Mouse (Mus musculus) megakaryocyte progenitor cell, adult 5-6 weeks (primary cell): ENCODE results near the gene Ankrd13a. TPM values are rescaled to one million over a fixed set of nuclear protein-coding genes. Genes with fewer than 3 reads are reported as not detected.
"Not testable (repeated sequence)": the region's sequence is repeated elsewhere in the genome, so short reads cannot be mapped to it uniquely, and the experiment has no call there.

Source experiments
- ATAC-seq: replicated peaks from 2 replicates; pipeline ENCODE4 v1.8.0; 2016; ENCODE audit warnings: mild to moderate bottlenecking, moderate TSS enrichment, inconsistent platforms; ENCODE audit not compliant: poor library complexity
- total RNA-seq, 2 experiments: library from RNA; stranded (forward) in 1 of 2; stranded (reverse) in 1 of 2; fragments of 157-497, 149-512 nt in 1 of 2; fragments of 200-1000 nt in 1 of 2; gene quantifications; 2 replicates each; pipeline versions ENCODE4 v1.2.3 to v1.2.4; 2015 to 2017

Gene Ankrd13a
- total RNA-seq, 2 experiments from 2014 or later: 290 to 298 TPM

- peak; percentile 52 for ATAC-seq
These were observed 48.6 kb downstream of the Ankrd13a start, which contains the start of gene 1500011B03Rik for GRCm38 (mm10) chr5:114822796-114823688. Gene 1500011B03Rik (minus strand): TSS chr5:114823468.

GRCm38 (mm10) chr5:114824197-114824596, 49.7 kb downstream of the Ankrd13a start:
- ATAC-seq: peak; percentile 73

- peak; percentile 89 for ATAC-seq
These were observed 51.7 kb downstream of the Ankrd13a start for GRCm38 (mm10) chr5:114825978-114826691.

- ATAC-seq: peak; percentile 27
These were observed 53.0 kb downstream of the Ankrd13a start for GRCm38 (mm10) chr5:114827427-114827826.

- no peak for ATAC-seq
These were observed 55.3 kb downstream of the Ankrd13a start for GRCm38 (mm10) chr5:114829740-114830139.

GRCm38 (mm10) chr5:114836886-114837285, 62.4 kb downstream of the Ankrd13a start:
- ATAC-seq: no peak

GRCm38 (mm10) chr5:114840481-114840880, 66.0 kb downstream of the Ankrd13a start:
- not testable (repeated sequence) for ATAC-seq

- ATAC-seq: not testable (repeated sequence)
These were observed 67.7 kb downstream of the Ankrd13a start for GRCm38 (mm10) chr5:114842155-114842554.

- no peak for ATAC-seq
These were observed 68.2 kb downstream of the Ankrd13a start for GRCm38 (mm10) chr5:114842674-114843073.

GRCm38 (mm10) chr5:114844371-114844770, 69.9 kb downstream of the Ankrd13a start:
- not testable (repeated sequence) for ATAC-seq

- no peak for ATAC-seq
These were observed 77.2 kb downstream of the Ankrd13a start for GRCm38 (mm10) chr5:114851565-114852236.

- not testable (repeated sequence) for ATAC-seq
These were observed 78.9 kb downstream of the Ankrd13a start, which contains the start of gene 4930519G04Rik for GRCm38 (mm10) chr5:114853364-114853763. Gene 4930519G04Rik (plus strand): TSS chr5:114853664.

Other genes with a start within 250 kb of the Ankrd13a start
- gene Fam222a, start 206.7 kb upstream of the Ankrd13a start, total RNA-seq (2015): 0.47 and 0.88 TPM in 2 replicates
- 0.04 TPM in 1 of 2 replicates, not detected in the other for gene Fam222a, start 206.7 kb upstream of the Ankrd13a start, total RNA-seq (2017)
- 0.15 and 0.25 TPM in 2 replicates for gene Trpv4, start 116.3 kb upstream of the Ankrd13a start, total RNA-seq (2015)
- gene Trpv4, start 116.3 kb upstream of the Ankrd13a start, total RNA-seq (2017): 0.17 TPM in 1 of 2 replicates, not detected in the other
- gene Gltp, start 83.7 kb upstream of the Ankrd13a start, total RNA-seq (2015): 94.3 and 101 TPM in 2 replicates
- gene Gltp, start 83.7 kb upstream of the Ankrd13a start, total RNA-seq (2017): 46.1 and 48.6 TPM in 2 replicates
- gene Tchp, start 66.9 kb upstream of the Ankrd13a start, total RNA-seq (2015): 4.9 and 5.4 TPM in 2 replicates
- gene Tchp, start 66.9 kb upstream of the Ankrd13a start, total RNA-seq (2017): 10.0 and 10.2 TPM in 2 replicates
- gene Git2, start 840 bp downstream of the Ankrd13a start, total RNA-seq (2015): 84.7 and 88.9 TPM in 2 replicates
- gene Git2, start 840 bp downstream of the Ankrd13a start, total RNA-seq (2017): 73.6 and 81.1 TPM in 2 replicates
- gene 1500011B03Rik, start 48.8 kb downstream of the Ankrd13a start, total RNA-seq (2015): 61.6 and 65.6 TPM in 2 replicates
- gene 1500011B03Rik, start 48.8 kb downstream of the Ankrd13a start, total RNA-seq (2017): 35.0 and 36.2 TPM in 2 replicates
- gene 4930519G04Rik, start 79.0 kb downstream of the Ankrd13a start, total RNA-seq (2015): 0.07 and 0.17 TPM in 2 replicates
- 0.08 TPM in 1 of 2 replicates, not detected in the other for gene 4930519G04Rik, start 79.0 kb downstream of the Ankrd13a start, total RNA-seq (2017)
- not detected in 2 replicates for gene Gm9936, start 84.0 kb downstream of the Ankrd13a start, total RNA-seq (2015)
- gene Gm9936, start 84.0 kb downstream of the Ankrd13a start, total RNA-seq (2017): not detected in 2 replicates
- 2.9 and 10.3 TPM in 2 replicates for gene Oasl2, start 122.3 kb downstream of the Ankrd13a start, total RNA-seq (2015)
- gene Oasl2, start 122.3 kb downstream of the Ankrd13a start, total RNA-seq (2017): 2.5 and 5.6 TPM in 2 replicates
- gene Oasl1, start 148.6 kb downstream of the Ankrd13a start, total RNA-seq (2015): 0.68 and 4.9 TPM in 2 replicates
- 1.1 and 1.4 TPM in 2 replicates for gene Oasl1, start 148.6 kb downstream of the Ankrd13a start, total RNA-seq (2017)
- 7.0 and 13.3 TPM in 2 replicates for gene 2210016L21Rik, start 167.5 kb downstream of the Ankrd13a start, total RNA-seq (2015)
- 12.7 and 13.6 TPM in 2 replicates for gene 2210016L21Rik, start 167.5 kb downstream of the Ankrd13a start, total RNA-seq (2017)
- not detected in 2 replicates for gene Hnf1a, start 196.4 kb downstream of the Ankrd13a start, total RNA-seq (2015)
- gene Hnf1a, start 196.4 kb downstream of the Ankrd13a start, total RNA-seq (2017): not detected in 2 replicates
- gene Sppl3, start 236.5 kb downstream of the Ankrd13a start, total RNA-seq (2015): 32.0 and 40.2 TPM in 2 replicates
- gene Sppl3, start 236.5 kb downstream of the Ankrd13a start, total RNA-seq (2017): 23.4 and 28.6 TPM in 2 replicates